Mouse (Mus musculus) common myeloid progenitor, adult 5-6 weeks (primary cell): Measurements from ENCODE around the gene Fancg. TPM values are rescaled to one million over a fixed set of nuclear protein-coding genes. Genes with fewer than 3 reads are reported as not detected.
"Not testable (repeated sequence)": the region's sequence is repeated elsewhere in the genome, so short reads cannot be mapped to it uniquely, and the experiment has no call there.

Experiments
- ATAC-seq: replicated peaks from 2 replicates; pipeline ENCODE4 v1.8.0; 2016; ENCODE audit warnings: low read depth, mild to moderate bottlenecking, moderate TSS enrichment, inconsistent platforms; ENCODE audit not compliant: poor library complexity, severe bottlenecking
- total RNA-seq: library from RNA; stranded (forward); fragments of 200-1000, 187-1606 nt; gene quantifications from 2 replicates; pipeline ENCODE4 v1.2.3, GENCODE M21; 2017

Gene Fancg
- total RNA-seq, 1 experiment from 2014 or later: 15.4 TPM

DNA sequence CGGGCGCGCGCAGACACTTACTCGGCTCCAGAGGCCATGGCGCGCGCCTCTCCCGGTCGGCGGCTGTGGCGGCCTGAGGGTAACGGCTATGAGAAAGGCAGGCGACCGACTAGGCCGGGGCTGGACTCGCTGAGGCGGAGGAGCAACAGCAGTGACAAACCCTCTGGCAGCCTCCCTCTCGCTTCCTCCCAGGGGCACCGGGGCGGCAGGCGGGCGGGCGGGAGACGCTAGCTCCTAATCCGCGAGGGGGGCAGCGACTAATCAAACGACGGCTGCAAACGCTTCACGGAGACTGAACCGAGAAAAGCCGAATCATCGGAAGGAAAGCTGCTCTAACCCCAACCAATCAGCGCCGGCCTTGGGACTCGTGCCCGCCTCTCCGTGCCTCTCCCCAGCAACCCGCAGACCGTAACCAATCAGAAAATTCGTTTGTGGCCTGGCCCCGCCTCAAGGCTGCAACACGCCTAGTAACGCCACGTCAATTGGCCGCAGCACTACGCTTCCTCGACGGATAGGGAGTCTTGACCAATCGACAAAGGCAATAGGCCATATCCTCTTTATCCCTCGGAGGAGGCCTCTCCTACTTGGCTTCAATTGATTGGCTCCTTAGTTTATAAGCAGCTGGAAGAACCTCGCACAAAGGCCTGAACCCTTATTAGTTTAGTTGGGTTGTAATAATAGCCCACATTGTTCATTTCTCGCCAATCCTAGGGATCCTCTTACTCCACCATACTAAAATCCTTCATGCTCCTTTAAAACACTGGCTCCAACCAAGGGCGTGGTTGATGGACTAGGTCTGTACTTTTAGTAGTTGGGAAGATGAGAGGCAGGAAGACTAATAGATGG lies 9.9 kb downstream of the Fancg start, which contains the start of gene Vcp:
Gene Vcp, minus strand, starts transcription at position 367 of the 846 bp plus-strand sequence.
- peak; percentile 95 for ATAC-seq

DNA sequence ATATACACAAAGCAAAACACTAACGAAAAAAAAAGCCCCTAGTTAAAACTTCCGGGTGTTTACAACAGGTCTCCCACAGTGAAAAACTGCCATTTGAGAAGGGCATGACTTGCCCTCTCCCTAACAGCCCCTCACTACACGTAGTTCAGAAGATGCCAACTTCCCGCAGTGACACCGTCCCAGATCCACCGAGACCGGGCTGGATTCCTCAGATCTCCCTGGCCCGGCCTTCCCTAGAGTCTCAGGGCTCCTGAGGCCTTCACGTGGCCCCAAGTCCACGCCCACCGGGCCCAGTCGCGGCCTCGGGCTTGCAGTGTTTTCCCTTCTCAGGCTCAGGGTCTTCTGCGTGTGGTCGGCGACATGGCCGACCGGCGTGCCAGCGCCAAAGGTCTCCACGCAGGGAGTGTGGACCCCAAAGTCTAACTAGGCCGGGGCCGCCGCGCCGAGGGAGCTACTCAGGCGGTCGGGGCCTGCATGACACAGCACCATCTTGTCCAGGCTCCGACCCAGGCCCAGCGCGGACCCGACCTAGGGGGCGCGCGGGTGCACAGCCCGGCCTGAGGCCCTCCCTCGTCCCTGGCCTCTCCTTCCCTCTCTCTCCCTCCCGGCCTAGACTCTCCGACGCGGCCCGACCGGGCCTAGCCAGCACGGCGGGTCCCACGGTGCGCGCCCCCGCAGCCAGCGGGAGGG lies 10.7 kb downstream of the Fancg start:
- peak; percentile 47 for ATAC-seq

DNA sequence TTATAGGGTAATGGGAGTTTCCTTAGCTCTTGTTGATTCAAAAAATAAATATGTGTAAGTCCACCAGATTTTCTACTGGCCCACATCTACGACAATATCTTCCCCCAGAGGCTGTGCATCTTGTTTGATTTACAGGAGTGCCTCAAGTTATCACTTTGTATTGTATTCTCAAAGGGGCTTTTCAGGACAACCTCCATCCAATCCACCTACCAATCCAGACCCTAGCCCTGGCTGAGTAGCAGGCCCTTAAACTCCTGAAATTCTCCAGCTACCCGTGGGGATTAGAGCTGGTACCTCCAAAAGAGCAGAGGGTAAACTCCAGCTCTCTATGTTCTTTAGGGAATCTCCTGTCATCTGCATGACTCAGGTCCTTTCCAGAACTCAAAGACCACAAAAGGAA lies 12.3 kb downstream of the Fancg start:
- ATAC-seq: no peak

DNA sequence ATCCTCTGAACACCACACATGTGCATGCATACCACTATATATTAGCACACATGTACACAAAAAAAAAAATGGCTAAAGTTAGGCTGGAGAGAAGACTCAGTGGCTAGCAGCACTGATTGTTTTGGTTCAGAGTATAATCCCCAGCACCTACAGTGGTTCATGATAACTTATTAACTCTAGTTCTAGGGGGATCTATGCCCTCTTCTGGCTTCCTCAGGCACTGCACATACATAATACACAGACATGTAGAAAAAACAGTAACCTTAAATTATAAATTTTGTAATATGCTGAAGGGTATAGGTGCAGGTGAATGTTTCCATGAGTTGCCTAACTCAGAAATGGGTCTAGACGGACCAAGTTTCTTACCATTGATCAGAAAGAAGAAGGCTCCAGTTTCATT lies 22.0 kb downstream of the Fancg start:
- peak; percentile 47; the same call in 1 of the 2 replicates for ATAC-seq

DNA sequence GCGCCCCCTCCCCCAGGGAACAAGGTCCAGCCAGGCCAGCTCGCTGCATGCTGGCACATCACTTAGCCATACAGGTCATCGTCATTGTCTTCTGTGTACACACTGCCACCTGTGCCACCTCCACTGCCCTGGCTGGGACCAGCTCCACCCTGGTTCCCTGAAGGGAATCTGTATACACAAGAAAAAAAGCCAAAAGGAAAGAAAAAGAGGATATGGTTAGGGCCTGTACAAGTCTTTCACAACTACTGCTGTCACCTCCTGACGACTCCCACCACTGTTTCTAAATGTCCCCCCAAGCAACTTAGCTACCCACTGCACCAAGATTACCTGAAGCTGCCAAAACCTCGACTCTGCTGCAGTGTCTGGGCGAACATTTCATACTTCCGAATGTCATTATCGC lies 29.8 kb downstream of the Fancg start:
- not testable (repeated sequence) for ATAC-seq

DNA sequence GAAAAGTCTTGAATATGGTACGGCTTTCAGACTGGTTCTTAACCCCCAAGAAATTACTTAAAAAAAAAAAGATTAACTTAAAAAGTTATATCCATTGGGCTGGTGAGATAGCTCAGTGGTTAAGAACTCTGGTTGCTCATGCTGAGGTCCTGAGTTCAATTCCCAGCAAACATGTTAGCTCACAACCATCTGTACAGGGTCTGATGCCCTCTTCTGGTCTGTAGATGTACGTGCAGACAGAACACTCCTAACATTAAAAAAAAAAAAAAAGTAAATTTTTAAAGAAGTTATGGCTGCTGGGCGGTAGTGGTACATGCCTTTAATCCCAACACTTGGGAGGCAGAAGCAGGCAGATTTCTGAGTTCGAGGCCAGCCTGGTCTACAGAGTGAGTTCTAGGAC lies 32.2 kb downstream of the Fancg start:
- peak; percentile 50; the same call in 1 of the 2 replicates for ATAC-seq

DNA sequence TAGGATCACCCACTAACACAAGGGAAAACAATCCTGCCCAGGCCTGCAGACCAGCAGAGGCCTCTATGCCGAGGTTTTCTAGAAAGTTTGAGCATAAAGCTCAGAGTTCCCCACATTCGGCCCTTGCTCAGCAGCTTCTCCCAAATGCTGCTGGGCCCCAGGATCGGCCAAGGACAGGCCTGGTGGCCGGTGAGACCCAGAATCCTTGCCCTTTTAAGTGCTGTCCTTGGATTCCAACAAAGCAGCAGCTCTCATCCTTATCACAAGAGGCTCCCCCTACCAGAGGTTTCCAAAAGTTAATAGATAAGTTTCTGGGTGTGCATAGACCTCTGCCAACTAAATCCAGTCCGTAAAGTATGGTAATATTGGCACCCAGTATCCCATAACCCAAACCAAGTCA lies 36.4 kb downstream of the Fancg start:
- no peak for ATAC-seq

DNA sequence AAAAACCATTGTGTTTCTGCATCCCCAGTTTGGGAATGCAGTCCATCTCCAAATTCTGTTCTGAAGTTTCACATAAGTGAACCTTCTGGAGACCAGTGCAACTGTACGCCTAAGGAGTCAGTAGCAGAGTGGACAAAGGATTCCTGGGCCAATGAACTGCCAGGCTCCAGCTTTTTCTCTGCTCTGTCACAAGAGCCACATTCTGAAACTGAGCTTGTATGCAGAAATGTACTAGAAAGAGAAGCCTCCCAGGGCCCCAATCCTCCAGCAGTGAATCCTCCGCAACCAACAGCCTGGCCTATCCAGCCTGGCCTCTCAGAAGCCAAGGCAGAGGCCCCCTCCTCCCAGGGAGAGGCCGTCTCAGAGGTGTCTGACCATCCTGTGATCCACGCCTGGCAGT lies 37.4 kb downstream of the Fancg start:
- no peak for ATAC-seq

DNA sequence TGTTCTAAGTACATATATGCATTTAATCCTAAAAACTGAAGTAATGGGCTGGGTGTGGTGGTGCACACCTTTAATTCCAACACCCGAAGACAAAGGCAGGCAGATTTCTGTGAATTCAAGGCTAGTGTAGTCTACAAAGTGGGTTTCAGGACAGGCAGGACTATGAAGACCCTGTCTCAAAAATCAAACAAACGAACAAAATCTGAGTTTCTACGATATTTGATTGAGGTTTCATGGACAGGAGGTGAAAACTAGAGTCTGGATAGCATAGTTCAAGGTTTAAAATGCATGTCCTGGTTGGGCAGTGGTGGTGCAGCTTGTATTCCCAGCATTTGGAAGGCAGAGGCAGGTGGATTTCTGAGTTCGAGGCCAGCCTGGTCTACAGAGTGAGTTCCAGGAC lies 41.0 kb downstream of the Fancg start, which contains the start of gene 1700022I11Rik:
Gene 1700022I11Rik, plus strand, starts transcription at position 301 of the 400 bp plus-strand sequence.
- no peak for ATAC-seq

DNA sequence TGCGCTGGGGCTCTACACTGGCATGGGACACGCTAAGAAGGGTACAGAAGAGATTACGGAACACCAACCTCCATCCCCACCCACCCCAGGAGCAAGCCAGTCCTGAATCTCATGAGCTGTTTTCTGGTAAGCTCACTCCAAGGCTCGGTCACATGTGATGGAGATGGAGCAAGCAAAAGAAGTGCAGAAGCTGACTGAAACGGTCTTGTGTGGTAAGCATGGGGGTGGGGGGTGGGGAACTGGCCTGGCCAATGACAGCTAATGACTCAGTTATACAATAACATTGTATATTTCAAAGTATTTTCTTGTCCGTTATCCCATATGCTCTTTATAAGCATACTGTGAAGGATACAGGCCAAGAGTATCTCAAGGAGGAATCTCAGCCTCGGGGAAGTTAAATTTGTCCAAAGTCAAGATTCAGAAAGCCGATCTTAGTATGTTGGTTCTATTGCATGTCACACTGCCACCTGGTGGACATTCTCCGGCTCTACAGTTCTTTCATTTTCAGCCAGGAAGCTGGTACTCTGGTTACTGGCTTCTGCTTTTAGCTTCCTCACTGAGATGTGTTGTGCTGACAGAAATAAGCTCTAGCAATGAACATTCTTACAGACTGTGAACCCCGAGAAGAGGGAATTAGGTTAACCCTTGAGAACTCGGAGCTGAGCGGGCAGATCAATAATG lies 45.1 kb downstream of the Fancg start:
- ATAC-seq: peak; percentile 90

DNA sequence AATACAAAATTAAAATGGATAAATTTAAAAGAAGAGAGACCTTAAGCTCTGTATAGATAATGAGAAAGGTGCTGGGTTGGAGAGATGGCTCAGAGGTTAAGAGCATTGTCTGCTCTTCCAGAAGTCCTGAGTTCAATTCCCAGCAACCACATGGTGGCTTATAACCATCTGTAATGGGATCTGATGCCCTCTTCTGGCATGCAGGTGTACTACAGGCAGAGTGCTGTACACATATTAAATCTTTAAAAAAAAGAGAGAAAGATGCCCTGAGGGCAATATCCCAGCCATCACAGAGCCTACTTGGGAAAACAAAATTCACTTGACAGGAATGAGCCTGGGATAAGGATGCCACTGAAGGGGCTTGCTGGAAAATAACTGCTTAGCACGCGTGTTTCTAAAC lies 46.8 kb downstream of the Fancg start:
- no peak for ATAC-seq

DNA sequence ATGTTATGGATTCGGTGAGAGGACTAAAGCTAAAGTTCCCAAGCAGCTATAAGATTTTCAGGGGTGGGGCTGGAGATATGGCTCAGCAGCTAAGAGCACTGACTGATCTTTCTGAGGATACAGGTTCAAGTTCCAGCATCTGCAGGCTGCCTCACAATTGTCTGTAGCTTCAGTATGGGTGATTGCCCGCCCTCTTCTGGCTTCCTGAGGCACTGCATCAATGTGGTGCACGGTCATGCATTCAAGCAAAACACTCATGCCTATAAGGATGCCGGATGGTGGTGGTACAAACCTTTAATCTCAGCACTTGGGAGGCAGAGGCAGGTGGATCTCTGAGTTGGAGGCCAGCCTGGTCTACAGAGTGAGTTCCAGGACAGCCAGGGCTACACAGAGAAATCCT lies 48.7 kb downstream of the Fancg start:
- peak; percentile 75 for ATAC-seq

DNA sequence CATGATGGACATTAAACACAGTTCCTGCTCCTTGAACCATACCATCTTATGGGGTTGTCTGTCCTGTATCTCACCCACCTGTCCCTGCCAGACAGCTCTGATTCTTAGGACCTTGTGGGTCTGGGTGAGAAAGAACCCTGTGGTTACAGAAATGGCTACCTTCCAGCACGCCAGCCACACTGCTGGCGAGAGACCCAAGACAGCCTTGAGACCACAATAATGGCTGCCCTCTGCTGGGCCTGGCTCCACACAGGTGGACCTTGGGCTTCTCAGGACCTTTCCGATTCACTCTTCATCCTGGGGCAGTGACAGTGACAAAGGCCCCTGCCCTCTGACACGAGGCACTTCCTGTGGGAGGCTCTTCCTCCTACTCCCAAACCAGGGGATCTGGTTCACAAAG lies 50.9 kb downstream of the Fancg start:
- no peak for ATAC-seq

DNA sequence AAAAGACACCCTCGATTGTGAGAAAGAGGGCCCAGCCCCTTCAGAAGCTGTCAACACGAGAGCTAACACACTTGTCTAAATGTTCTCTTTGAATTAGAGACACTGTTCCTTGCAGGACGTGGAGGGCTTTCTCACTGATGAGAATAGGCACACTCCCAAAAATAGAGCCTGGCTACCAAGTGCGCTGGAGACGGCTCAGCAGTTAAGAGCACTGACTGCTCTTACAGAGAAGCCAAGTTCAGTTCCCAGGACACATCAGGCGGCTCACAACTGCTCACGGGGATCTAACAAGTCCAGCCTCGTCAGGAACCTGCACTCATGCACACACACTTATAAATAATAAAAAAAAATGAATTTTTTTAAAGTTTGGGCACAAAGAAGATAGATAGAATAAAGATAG lies 51.4 kb downstream of the Fancg start:
- no peak for ATAC-seq

DNA sequence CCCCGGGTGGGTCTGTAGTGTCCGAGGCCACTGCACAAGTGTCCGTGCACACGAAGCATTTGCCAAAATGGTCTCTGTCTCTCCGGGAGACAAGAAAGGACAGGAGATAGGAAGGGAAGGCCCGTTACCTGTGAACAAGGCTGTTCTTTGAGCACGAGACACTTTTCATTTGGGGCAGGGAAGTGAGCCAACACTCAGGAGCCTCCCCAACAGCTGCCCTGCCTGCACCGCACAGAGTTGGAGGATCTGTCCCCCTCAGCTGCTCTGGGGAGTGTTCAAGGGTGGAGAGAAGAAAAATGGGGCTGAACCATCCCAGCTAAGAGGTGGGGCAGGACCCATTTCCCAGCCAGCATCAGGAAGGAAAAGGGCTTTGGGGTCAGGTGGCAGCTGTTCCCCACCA lies 52.3 kb downstream of the Fancg start:
- ATAC-seq: no peak

DNA sequence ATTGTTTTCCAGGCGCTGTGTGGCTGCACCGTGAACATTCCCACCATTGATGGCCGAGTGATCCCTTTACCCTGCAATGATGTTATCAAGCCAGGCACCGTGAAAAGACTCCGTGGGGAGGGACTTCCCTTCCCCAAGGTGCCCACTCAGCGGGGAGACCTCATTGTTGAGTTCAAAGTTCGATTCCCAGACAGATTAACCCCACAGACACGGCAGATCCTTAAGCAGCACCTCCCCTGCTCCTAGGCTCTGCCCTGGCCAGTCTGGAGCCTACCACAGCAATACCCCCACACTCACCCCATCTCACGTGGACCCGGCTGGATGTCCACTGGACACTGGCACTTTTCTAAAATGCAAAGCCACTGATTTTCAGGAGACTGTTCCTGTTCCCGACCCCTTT lies 53.0 kb downstream of the Fancg start:
- ATAC-seq: no peak

DNA sequence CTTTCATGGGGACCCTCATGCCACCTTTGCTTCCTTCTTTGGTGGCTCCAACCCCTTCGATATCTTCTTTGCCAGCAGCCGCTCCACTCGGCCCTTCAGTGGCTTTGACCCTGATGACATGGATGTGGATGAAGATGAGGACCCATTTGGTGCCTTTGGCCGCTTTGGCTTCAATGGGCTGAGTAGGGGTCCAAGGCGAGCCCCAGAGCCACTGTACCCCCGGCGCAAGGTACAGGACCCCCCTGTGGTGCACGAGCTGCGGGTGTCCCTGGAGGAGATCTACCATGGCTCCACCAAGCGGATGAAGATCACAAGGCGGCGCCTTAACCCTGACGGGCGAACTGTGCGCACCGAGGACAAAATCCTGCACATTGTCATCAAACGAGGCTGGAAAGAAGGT lies 53.7 kb downstream of the Fancg start:
- no peak for ATAC-seq

DNA sequence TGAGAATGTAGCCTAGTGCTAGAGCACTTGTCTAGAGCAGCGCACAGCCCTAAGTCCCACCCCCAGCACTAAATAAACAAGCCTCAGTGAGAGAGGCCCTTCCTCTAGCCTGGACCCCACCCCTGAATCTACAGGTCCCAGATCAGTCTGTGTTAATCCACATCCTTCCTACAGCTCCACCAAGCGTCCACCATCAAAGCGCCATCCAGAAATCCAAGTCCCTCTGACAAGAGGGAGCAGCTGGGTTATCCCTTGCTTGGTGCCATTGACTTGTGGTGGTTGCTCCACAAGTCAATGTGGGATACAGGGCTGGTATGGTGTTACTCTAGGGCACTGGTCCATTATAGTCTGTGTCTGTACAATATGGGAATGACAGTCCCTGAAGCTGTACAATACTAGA lies 55.1 kb downstream of the Fancg start:
- ATAC-seq: no peak

DNA sequence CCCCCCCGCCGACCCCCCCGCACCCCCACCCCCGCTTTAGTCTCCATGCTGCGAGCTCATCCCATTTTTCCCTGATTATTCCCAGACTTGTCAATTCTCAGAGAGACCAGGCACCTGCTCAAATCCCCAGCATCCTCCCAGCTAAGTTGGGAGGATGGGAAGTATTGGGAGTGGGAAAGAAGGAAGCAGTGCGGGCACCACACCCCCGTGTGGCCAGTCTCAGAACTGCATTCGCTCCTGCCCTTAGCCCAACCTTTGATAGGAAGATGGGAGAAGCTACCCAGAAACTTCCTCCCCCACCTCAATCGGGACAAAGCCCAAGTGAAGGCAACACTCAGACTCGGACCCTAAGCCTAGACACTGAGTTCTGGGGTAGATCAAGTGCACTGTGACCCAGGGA lies 56.0 kb downstream of the Fancg start:
- no peak for ATAC-seq

DNA sequence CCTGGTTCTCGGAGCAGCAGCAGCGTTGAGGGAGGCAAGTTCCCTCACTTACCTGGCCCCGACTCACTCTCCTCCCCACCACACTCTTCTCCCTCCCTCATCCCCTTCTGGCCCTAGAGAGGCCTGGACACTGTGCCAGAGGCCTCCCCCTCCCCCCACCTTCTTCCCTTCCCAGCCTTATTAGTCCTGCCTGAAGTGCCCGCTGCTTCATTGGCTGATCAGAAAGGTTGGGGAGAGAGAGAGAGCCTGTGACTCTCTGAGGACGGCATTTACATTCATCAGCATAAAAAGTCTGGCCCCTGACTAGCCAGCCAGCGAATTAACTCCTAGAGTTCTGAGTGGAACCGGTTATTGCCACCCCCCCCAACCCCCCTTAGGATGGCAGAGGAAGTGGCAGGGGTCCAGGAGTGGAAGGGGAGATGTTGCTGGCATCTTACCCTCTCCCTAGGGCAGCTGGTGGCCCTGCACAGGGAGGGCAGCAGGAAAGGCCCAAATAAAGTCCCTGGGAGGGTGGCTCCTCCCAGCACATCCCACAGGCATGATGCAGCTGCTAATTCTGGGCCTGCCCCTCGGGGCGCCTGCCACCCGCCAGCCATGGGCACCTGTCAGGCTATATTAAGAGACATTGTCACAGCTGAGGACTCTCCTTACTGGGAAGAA lies 56.7 kb downstream of the Fancg start:
- ATAC-seq: no peak
